Mouse (Mus musculus) E14TG2a.4 (cell line): ENCODE measurements around the gene Irx5.

Experiments used
- CTCF ChIP-seq: conservative IDR thresholded peaks from 2 replicates; pipeline ENCODE4 v1.5.1; 2014; ENCODE audit warnings: low read length
- POU5F1 ChIP-seq: IDR thresholded peaks from 2 replicates; pipeline ENCODE4 v1.6.1; 2014; ENCODE audit warnings: low read length, borderline replicate concordance

DNA sequence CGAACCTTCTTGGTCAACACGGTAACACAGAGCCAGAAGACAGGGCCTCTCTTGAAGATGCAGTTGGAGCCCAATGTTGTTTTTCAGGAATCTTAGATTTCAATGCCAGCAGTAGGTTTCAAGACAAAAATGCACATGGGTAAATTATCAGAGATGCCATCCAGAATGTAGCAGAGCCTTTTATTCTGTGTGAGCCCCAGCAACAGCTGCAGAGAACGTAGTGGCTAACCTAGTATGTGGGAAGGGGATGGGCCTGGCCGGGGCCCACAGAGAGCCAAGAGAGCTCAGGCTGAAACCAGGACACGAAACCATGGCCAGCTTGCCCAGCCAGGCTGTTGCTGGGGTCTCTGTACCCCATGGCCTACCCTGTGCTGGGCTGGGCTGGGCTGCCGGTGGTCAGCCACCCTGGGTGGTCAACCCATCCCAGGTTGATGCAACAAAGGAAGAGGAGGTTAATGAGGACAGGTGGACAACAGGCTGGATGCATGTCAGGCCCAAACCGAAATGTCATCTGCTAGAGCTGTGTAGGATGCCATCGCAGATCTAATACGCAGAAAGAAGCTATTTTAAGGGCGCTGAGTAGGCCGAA, 7.4 kb upstream of the Irx5 start:
- no peak for TF ChIP-seq CTCF
- no peak for TF ChIP-seq POU5F1
